Mouse (Mus musculus) ES-E14 (cell line): ENCODE measurements at regions not wholly inside any gene's neighbourhood (a gene's known extent, or its start where the extent isn't known, plus 50 kb on each side); places are given as distances from the start of the nearest gene placed in this dataset.

ENCODE experiments used
- DNase-seq: peaks from one replicate; pipeline ENCODE4 v3.0.0-alpha.2; 2013; ENCODE audit warnings: low read depth, low spot score
- H3K27ac ChIP-seq: 2 replicates; pipeline ENCODE4 v1.5.1; 2012; ENCODE audit warnings: low read depth, mild to moderate bottlenecking, low read length, moderate library complexity, mixed read lengths; ENCODE audit not compliant: poor library complexity, insufficient read depth, severe bottlenecking
- H3K36me3 ChIP-seq: 2 replicates; pipeline ENCODE4 v1.6.1; 2012; ENCODE audit warnings: mild to moderate bottlenecking, low read length, moderate library complexity, mixed read lengths; ENCODE audit not compliant: control insufficient read depth, poor library complexity, insufficient read depth, severe bottlenecking
- H3K4me1 ChIP-seq, 2 experiments: fragments of 150-350 bp in 1 of 2; sonication (generic) in 1 of 2; 2 replicates each; pipeline ENCODE4 v1.6.1; 2012; ENCODE audit warnings: low read length in 2 of 2, mild to moderate bottlenecking in 1 of 2, mixed read lengths in 1 of 2; ENCODE audit not compliant: control insufficient read depth in 2 of 2, insufficient read depth in 2 of 2, poor library complexity in 1 of 2
- H3K4me3 ChIP-seq, 2 experiments: fragments of 150-350 bp in 1 of 2; sonication (generic) in 1 of 2; 2 replicates each; pipeline ENCODE4 v1.5.1; 2012; ENCODE audit warnings: low read length in 2 of 2, low read depth in 1 of 2, mild to moderate bottlenecking in 1 of 2, mixed read lengths in 1 of 2; ENCODE audit not compliant: insufficient read depth in 1 of 2, poor library complexity in 1 of 2, severe bottlenecking in 1 of 2
- H3K9ac ChIP-seq: 2 replicates; pipeline ENCODE4 v1.6.1; 2012; ENCODE audit warnings: low read depth, mild to moderate bottlenecking, low read length, mixed read lengths; ENCODE audit not compliant: poor library complexity, insufficient read depth, severe bottlenecking
- H3K9me3 ChIP-seq: fragments of 150-350 bp; sonication (generic); 2 replicates; pipeline ENCODE4 v1.6.1; 2012; ENCODE audit warnings: low read depth, mild to moderate bottlenecking, low read length; ENCODE audit not compliant: control insufficient read depth, insufficient read depth
- CHD2 ChIP-seq: IDR thresholded peaks from 2 replicates; pipeline ENCODE4 v1.6.1; 2014; ENCODE audit warnings: mild to moderate bottlenecking, low read depth, low read length, inconsistent platforms
- HCFC1 ChIP-seq: IDR thresholded peaks from 2 replicates; pipeline ENCODE4 v1.6.1; 2012; ENCODE audit warnings: low read length, inconsistent platforms, borderline replicate concordance; ENCODE audit not compliant: insufficient read depth
- MAFK ChIP-seq: IDR thresholded peaks from 2 replicates; pipeline ENCODE4 v1.6.1; 2014; ENCODE audit warnings: mild to moderate bottlenecking, low read depth, low read length, inconsistent platforms; ENCODE audit not compliant: insufficient read depth
- ZC3H11A ChIP-seq: IDR thresholded peaks from 2 replicates; pipeline ENCODE4 v1.6.1; 2012; ENCODE audit warnings: low read depth, mild to moderate bottlenecking, inconsistent platforms, low read length, borderline replicate concordance
- ZNF384 ChIP-seq: IDR thresholded peaks from 2 replicates; pipeline ENCODE4 v1.6.1; 2012; ENCODE audit warnings: low read depth, low read length, inconsistent platforms
- in situ Hi-C, 2 experiments: fragments of 600-800 bp; cut with MboI; formaldehyde crosslinking; loops; one replicate each; pipeline ENCODE4 v1.15.1; 2025; ENCODE audit warnings: low sequenced_read_pairs in 2 of 2, inconsistent platforms in 1 of 2; ENCODE audit not compliant: unreplicated experiment in 2 of 2

DNA sequence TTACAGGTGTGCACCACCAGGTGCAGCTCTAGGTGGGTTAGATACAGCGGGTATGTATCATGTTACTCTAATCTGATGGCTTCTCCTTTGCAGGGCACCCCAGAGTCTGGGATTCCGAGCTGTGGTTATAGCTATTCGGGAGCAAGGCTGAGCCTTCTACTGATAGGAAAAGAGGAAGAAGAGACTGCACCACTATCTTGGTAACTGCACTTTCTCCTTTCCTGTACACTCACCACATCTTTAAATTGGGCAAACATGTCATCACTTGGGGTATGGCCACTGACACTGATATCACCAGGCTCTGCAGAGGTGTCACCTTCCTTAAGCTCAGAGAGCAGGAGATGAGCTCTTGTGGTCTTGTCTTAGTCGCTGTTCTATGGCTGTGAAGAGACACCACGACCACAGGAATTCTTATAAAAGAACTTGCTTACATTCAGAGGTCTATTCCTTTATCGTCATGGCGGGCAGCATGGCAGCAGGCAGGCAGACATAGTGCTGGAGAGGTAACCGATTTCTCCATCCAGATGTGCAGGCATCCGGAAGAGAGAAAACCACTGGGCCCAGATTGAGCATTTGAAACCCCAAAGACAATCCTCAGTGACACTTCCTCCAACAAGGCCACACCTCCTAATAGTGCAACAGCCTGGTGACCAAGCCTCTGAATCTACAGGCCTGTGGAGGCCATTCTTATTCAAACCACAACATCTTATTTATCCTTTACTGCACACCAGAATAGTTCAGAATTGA is 74.1 kb upstream of the Zbtb18 start:
- Histone ChIP-seq H3K9ac (no peak overlapping the region), H3K4me1 (no peaks in the 10 kb centered on the region), H3K36me3 (no peaks in the 10 kb centered on the region), H3K4me3 (no peak overlapping the region), H3K27ac (no peak overlapping the region), H3K9me3 (no peaks in the 10 kb centered on the region)
- in situ Hi-C loops, result no loop called here
- no peak for DNase-seq
- TF ChIP-seq HCFC1 (no peak), ZC3H11A (no peak), MAFK (no peak), ZNF384 (no peak), CHD2 (no peak)

- Histone ChIP-seq H3K9ac (no peak overlapping the region), H3K27ac (no peak overlapping the region), H3K9me3 (no peaks in the 10 kb centered on the region), H3K36me3 (no peaks in the 10 kb centered on the region), H3K4me3 (no peak overlapping the region), H3K4me1 (no peaks in the 10 kb centered on the region)
- in situ Hi-C loops, result no loop called here
- DNase-seq, result no peak
- no peak for TF ChIP-seq ZC3H11A
- no peak for TF ChIP-seq ZNF384
- no peak for TF ChIP-seq CHD2
- TF ChIP-seq HCFC1, result no peak
- TF ChIP-seq MAFK, result no peak
Observed at GRCm38 (mm10) chr1:177366914-177367313, 75.2 kb upstream of the Zbtb18 start.

DNA sequence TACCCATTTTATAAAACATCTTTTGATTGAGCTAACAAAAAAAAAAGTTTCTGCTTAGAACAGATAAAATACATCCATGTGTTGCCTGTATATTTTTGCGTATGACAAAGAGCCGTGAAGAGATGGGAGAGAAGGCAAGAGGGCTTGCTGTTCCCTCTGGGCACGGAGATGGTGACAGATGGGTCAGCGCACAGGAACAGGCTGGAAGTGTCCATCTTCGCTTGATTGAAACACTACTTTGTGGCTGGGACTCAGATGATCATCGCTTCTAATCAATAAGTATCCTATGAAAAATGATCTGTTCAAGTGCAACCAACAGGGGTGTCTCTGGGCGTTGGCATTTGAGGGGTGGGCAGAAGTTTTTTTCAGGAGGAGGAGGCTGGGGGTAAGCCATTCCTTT is 75.7 kb upstream of the Zbtb18 start:
- no peaks in the 10 kb centered on the region for H3K36me3 ChIP-seq
- H3K9ac ChIP-seq, result no peak overlapping the region
- TF ChIP-seq ZNF384, result no peak
- no peak for TF ChIP-seq HCFC1
- TF ChIP-seq ZC3H11A, result no peak
- no peak for TF ChIP-seq CHD2
- no peak for TF ChIP-seq MAFK
- no peak overlapping the region for H3K4me3 ChIP-seq
- no peaks in the 10 kb centered on the region for H3K9me3 ChIP-seq
- no peaks in the 10 kb centered on the region for H3K4me1 ChIP-seq
- in situ Hi-C loops, result no loop called here
- no peak overlapping the region for H3K27ac ChIP-seq
- DNase-seq, result no peak

DNA sequence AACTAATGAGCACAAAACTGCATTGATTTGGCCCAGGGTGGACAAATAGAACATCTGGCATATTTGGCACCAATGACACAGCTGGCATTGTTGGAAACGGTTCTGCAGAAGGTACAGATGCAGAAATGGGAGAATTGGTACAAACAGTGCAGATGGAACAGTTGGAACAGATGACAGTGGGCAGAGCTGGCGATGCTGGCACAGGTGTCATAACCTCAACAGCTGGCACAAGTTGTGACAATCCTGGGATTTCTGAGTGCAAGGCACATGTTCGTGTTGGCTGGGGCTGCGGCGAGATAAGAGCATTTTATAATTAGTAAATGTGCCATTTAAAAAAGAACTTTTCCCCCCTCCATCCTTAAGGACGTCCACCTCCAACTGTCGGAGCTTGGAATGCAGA is 77.8 kb upstream of the Zbtb18 start:
- DNase-seq, result no peak
- Histone ChIP-seq H3K27ac (no peak overlapping the region), H3K4me3 (no peak overlapping the region), H3K36me3 (no peaks in the 10 kb centered on the region), H3K9me3 (no peaks in the 10 kb centered on the region), H3K4me1 (no peaks in the 10 kb centered on the region), H3K9ac (no peak overlapping the region)
- in situ Hi-C loops, result no loop called here
- TF ChIP-seq ZNF384, result no peak
- TF ChIP-seq MAFK, result no peak
- TF ChIP-seq HCFC1, result no peak
- no peak for TF ChIP-seq ZC3H11A
- TF ChIP-seq CHD2, result no peak

- no peaks in the 10 kb centered on the region for H3K36me3 ChIP-seq
- DNase-seq, result no peak
- TF ChIP-seq HCFC1 (no peak), CHD2 (no peak), ZNF384 (no peak), ZC3H11A (no peak), MAFK (no peak)
- H3K4me3 ChIP-seq, result no peak overlapping the region
- H3K9me3 ChIP-seq, result no peaks in the 10 kb centered on the region
- no peak overlapping the region for H3K27ac ChIP-seq
- no peaks in the 10 kb centered on the region for H3K4me1 ChIP-seq
- no peak overlapping the region for H3K9ac ChIP-seq
- in situ Hi-C loops, result no loop called here
Observed at GRCm38 (mm10) chr1:177362398-177362797, 79.8 kb upstream of the Zbtb18 start.
